Mouse (Mus musculus) urinary bladder, adult 18-20 months (tissue): ENCODE results near the gene Eomes.

Experiments
- DNase-seq, 2 experiments: peaks; one replicate each; pipeline ENCODE4 v3.0.0; 2022; ENCODE audit warnings: low spot score in 2 of 2, mixed read lengths in 2 of 2

Eomes gene

DNA sequence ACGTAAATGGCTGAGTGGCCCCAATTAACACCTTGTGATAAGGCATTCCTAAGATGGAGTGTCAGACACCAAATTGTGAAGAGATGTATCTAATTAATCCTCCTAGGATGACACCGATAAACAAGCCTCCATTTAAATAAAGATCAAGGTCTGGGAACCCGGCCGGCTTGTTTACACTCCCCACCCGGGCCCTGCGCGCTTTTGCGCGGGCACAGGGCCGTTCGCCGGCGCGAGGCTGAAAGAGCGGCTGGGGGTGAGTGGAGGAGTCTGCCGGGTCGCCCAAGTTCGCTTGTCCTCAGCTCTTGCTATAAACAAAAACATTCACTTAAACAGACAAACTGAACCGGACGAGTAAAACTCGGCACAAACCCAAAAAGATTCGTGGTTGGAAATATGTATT lies 9.6 kb downstream of the Eomes start:
- DNase-seq: no peak

DNA sequence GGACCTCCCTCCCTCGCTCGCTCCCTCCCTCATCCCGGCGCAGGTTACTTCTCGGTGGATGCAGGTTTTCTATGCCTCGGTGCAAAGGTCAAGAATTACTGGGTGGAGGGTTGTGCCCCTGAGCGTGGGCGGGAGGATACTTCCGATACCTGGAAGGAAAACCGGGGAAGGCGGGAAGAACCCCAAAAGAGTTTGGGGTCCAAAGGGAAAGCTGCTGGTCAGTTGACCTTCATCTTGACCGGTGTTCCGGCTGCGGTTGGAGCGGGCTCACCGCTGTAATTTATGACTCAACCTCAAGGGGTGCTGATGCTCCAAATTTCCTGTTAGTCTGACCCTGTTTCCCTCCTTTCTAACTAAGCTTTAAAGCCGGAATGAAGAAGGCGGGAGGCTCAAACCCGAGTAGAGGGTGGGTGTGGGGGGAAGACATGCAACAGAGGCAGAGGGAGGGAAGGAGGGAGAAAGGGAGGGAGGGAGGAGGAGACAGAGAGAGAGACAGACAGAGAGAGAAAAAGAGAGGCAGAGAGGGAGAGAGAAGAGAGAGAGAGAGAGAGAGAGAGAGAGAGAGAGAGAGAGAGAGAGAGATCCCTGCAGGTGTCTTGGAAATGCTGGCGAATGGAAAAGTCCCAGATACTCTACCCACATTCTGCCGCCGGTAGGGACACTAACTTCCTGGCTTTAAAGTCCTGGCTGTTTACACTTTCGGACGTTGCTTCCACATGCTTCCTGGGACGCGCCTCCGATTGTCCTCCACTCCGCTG lies 10.3 kb downstream of the Eomes start:
- DNase-seq: no peak

GRCm38 (mm10) chr9:118488896-118489578 lies 11.0 kb downstream of the Eomes start:
- DNase-seq: no peak

GRCm38 (mm10) chr9:118489579-118490019 lies 11.6 kb downstream of the Eomes start:
- DNase-seq: peak in 1 of 2 experiments; percentile 59

DNA sequence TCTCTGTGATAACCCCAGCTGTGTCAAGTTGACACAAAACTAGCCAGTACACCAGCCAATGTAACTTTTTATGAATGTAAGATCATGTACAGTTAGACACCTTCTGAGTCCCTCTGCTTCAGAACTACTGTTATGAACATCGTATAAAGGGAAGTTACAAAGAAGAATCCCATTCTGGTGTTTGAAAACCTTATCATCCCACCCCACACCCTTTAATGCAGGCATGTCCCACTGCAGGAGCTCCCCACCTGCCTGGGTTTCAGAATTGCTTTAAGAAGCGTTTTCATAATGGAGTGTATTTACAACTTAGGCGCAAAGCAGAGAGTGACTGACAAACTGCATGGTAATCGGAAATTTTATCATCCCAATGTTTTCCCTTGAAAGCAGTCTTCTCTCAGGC lies 13.2 kb downstream of the Eomes start:
- no peak for DNase-seq

GRCm38 (mm10) chr9:118492932-118493698 lies 15.1 kb downstream of the Eomes start:
- no peak for DNase-seq

GRCm38 (mm10) chr9:118494106-118494505 lies 16.1 kb downstream of the Eomes start:
- no peak for DNase-seq

DNA sequence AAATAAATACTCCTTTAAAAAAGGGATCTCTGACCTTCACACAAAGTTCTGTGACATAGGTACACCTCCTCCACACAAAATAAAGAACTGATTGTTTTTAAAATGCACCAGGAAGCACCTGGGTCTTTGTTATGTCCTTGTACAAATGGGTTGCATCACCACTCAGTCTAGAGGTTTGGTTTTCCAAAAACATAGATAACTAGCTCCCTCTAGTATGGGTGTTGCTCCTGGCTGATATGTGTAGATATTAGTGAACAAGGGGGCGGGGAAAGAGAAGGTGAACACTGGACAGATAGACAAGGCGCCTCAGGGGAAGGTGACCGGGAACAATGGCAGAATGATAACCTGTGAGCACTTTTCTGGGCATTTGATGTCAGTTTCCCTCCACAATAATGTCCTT lies 17.9 kb downstream of the Eomes start:
- no peak for DNase-seq

DNA sequence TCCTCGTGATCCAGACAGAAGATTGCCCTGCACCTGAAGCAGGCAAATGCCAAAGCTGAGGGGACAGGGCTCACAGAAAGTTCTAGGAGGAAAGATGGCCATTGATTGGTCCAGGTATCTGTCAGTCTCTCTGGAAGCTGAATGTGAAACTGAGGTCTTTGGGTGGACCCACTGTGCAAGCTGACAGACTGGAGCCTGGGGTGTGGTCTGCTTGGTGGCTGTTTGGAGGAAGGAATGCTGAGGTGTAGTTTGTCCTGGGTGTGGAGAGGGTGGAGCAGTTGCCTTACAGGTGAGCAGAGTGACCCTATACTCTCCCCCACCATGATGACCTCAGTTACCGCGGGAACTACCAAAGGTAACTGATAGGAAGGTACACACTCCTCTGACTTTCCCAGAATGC lies 18.9 kb downstream of the Eomes start:
- DNase-seq: no peak

DNA sequence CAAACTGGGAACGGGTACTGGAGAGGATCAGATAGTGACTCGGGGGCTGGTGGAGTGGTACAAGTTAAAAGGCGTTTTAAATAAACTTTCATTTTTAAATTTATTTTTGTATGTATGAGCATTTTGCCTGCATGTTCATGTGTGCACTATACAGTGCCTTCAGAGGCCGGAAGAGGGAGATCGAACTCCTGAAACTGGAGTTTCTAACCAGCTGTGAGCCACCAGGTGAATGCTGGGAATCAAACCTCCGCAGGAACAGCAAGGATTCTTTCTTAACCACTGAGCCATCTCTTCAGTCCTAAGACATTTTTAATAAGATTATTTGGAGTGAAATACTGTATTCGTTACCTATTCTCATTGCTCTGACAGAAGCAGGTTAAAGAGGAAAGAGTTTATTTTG lies 20.0 kb downstream of the Eomes start:
- no peak for DNase-seq

GRCm38 (mm10) chr9:118500963-118501362 lies 23.0 kb downstream of the Eomes start:
- DNase-seq: no peak

DNA sequence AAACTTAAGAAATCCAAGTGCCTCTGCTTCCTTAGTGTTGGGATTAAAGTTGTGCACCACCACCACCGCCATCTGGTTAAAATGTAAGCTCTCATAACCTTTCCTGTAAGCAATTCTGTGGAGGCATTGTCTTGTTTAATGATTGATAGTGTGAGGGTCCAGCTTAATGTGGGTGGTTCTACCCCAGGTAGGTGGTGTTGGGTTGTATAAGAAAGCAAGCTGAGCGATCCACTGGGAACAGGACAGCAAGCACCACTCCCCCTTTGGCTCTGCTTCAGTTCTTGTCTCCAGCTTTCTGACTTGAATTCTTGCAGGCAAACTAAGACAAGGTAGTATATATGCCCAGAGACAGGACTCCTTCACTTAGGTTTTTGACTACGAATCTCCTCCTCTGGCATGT lies 26.6 kb downstream of the Eomes start:
- DNase-seq: no peak

DNA sequence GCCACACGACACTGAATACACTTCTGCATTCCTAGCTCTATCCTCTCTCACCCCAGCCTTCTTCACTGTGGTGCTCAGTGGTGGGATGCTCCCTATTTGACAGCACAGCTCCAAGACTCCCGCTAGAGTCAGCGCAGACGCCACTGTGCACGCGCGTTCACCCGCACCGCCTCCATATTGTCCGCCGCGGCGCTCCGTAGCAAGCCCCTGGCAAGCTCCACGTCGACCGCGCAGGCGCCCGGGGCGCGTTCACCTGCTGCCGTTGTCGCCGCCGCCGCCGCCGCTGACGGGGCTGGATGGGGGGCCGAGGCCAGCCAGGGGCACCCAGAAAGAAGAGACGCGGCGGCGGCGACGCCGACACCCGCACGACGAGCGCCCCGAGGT lies 28.0 kb downstream of the Eomes start, which contains the start of gene Golga4:
TSS of gene Golga4 (plus strand) at position 248 of the 384 bp plus-strand sequence.
- DNase-seq: peak; percentile 86 to 89

DNA sequence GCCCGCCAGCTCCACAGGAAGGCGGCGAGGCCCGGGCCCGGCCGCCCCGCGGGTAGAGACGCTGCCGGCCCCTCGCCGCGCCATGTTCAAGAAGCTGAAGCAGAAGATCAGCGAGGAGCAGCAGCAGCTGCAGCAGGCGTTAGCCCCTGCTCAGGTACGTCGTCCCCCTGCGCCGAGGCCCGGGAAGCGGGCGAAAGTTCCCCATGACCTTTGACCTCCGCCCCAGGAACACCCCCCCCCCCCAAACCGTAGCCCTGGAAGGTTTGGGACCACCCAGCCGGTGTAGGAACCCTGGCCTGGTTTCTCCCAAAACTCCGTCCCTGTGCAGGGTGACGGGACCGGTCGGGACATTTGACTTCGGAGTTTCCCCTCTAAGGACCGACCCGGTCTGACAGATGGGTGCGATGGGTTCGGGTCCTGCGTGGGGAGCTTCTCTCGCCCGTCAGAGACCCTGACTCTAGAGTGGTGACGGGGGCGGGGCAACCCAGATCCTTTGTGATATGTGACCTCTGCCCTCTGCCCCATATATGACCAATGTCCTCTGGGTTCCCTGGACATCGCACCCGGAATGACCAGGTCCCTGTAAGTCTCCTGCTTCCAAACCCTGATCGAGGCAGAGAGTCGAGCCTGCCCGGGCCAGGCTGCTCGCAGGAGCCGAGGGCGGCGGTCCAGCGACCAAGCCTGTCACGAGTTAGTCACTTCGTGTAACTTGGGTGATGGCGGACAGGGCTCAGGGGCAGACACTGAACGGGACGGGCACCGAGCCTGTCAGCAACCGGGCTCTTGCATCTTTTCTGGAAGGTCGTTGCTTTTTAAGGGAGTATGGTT lies 28.6 kb downstream of the Eomes start:
- DNase-seq: peak; percentile 22 to 42

GRCm38 (mm10) chr9:118507552-118507951 lies 29.5 kb downstream of the Eomes start:
- DNase-seq: no peak

- DNase-seq: no peak
Observed at GRCm38 (mm10) chr9:118508601-118509000, 30.6 kb downstream of the Eomes start.

- no peak for DNase-seq
Observed at GRCm38 (mm10) chr9:118510941-118511690, 33.1 kb downstream of the Eomes start.

GRCm38 (mm10) chr9:118512681-118513233 lies 34.7 kb downstream of the Eomes start:
- peak in 1 of 2 experiments; percentile 53 for DNase-seq

DNA sequence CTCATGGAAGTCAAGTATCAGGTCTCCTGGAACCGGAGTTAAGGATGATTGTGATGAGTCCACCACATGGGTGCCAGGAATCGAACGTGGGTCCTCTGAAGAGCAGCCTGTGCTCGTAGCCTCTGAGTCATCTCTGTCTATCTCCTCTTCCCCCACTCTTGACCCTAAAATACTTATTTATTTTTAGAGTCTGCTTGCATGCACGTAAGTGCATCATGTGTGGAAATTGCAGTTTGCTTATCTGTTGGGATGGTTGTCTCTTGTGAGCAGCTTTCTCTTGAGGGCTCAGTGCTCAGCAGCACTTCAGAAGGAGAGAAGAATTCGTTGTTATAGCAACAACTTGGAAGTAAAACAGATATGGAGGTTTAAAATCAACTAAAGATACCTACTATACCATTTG lies 37.5 kb downstream of the Eomes start:
- DNase-seq: no peak

DNA sequence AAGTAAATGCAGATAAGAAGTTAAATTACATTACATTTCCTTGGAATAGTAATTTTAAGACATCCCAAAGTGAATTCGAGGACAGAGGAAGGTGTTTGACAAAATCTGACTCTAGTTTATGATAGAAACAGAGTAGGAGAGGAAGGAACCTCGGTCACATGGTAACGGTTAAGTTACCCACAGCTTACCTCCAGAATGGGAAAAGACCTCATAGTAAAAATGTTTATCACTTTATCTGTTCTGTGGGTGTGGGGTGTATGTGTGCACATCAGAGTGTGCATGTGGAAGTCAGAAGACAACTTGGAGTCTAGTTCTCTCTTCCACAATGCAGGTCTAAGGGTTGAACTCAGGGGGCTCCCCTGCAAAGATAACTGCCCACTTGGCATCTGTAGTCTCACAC lies 38.1 kb downstream of the Eomes start:
- DNase-seq: no peak
